ENCODE assay signal across 8 mouse cellular contexts in genomic region chr15:10485484-10486364, GRCm38 (mm10). TPM values are rescaled to one million over a fixed set of nuclear protein-coding genes. Genes with fewer than 3 reads are reported as not detected.
DNase-seq lines count a peak whose midpoint lies in the region; ATAC-seq lines count a peak whose summit lies in the region.

TSS of gene Brix1 (minus strand) at chr15:10485947.
TSS of gene Rad1 (plus strand) at chr15:10486018.

- peak within 1 kb of the TSS; percentile 91 for H3K4me2 ChIP-seq in heart, embryonic 13.5 days
- H3K4me2 ChIP-seq in liver, embryonic 12.5 days, result peak within 1 kb of the TSS; percentile 82
- peak within 1 kb of the TSS; percentile 68 for H3K4me2 ChIP-seq in stomach, embryonic 15.5 days

- no peaks in the 10 kb centered on the region for H3K4me1 ChIP-seq in brown adipose tissue, adult 24 weeks (ENCODE audit: control insufficient read depth, insufficient read depth, insufficient read length, low read length)
- H3K4me1 ChIP-seq in heart, embryonic 13.5 days, result peaks cover 25% of the 10 kb centered on the region
- H3K4me1 ChIP-seq in liver, embryonic 12.5 days, result peaks cover 25% of the 10 kb centered on the region
- H3K4me1 ChIP-seq in stomach, embryonic 15.5 days, result 0 out of 2 replicates have a peak, but pooled peaks cover 8% of the 10 kb centered on the region

- H3K9ac ChIP-seq in heart, embryonic 13.5 days, result peak within 1 kb of the TSS; percentile 92
- peak within 1 kb of the TSS; percentile 90 for H3K9ac ChIP-seq in liver, embryonic 12.5 days
- peak within 1 kb of the TSS; percentile 74 for H3K9ac ChIP-seq in stomach, embryonic 15.5 days

- peak; percentile 92 for ATAC-seq in heart, embryonic 13.5 days (ENCODE audit: extremely low read depth, insufficient number of reproducible peaks, low FRiP score, low TSS enrichment)
- ATAC-seq in liver, embryonic 12.5 days, result peak; percentile 99
- ATAC-seq in stomach, embryonic 15.5 days (ENCODE audit: insufficient read depth, low FRiP score, low read depth), result peak; percentile 99

- H3K27me3 ChIP-seq in heart, embryonic 13.5 days (replicated peaks), result no peaks in the 10 kb centered on the region
- no peaks in the 10 kb centered on the region for H3K27me3 ChIP-seq in liver, embryonic 12.5 days (replicated peaks)
- H3K27me3 ChIP-seq in stomach, embryonic 15.5 days (replicated peaks), result no peaks in the 10 kb centered on the region

- under 1% methylated on average over 58 of the region's 58 CpGs for WGBS in heart, embryonic 13.5 days
- under 1% methylated on average over 58 of the region's 58 CpGs for WGBS in liver, embryonic 12.5 days (ENCODE audit: insufficient replicate concordance)
- WGBS in stomach, embryonic 15.5 days, result under 1% methylated on average over 58 of the region's 58 CpGs

- peaks cover 43% of the 10 kb centered on the region for H3K36me3 ChIP-seq in heart, embryonic 13.5 days
- H3K36me3 ChIP-seq in liver, embryonic 12.5 days, result peaks cover 52% of the 10 kb centered on the region
- peaks cover 8% of the 10 kb centered on the region; the same call in 1 of the 2 replicates for H3K36me3 ChIP-seq in stomach, embryonic 15.5 days

- no peaks in the 10 kb centered on the region for H3K9me3 ChIP-seq in heart, embryonic 13.5 days
- no peaks in the 10 kb centered on the region for H3K9me3 ChIP-seq in liver, embryonic 12.5 days (replicated peaks)
- no peaks in the 10 kb centered on the region for H3K9me3 ChIP-seq in stomach, embryonic 15.5 days

- H3K27ac ChIP-seq in brown adipose tissue, adult 24 weeks (replicated peaks; ENCODE audit: low read depth, low read length), result peak within 1 kb of the TSS; percentile 70
- H3K27ac ChIP-seq in heart, embryonic 13.5 days (replicated peaks), result peak within 1 kb of the TSS; percentile 69
- H3K27ac ChIP-seq in liver, embryonic 12.5 days, result peak within 1 kb of the TSS; percentile 78
- peak within 1 kb of the TSS; percentile 42 for H3K27ac ChIP-seq in stomach, embryonic 15.5 days

- peak; percentile 98 for DNase-seq in CD4-positive, CD25-positive, alpha-beta regulatory T cell, adult 2 months (ENCODE audit: low read depth, low spot score)
- peak; percentile 75 for DNase-seq in fat pad, adult 2 months (ENCODE audit: extremely low read depth, low read depth, low spot score)
- DNase-seq in kidney, postnatal 10 days, result peak; percentile 96
- peak; percentile 90 to 94 for DNase-seq in natural killer cell, adult 2 months (ENCODE audit: low spot score in 2 of 2)

- H3K4me3 ChIP-seq in brown adipose tissue, adult 24 weeks (ENCODE audit: insufficient read depth, low read depth, low read length), result peak within 1 kb of the TSS; percentile 83
- H3K4me3 ChIP-seq in heart, embryonic 13.5 days, result peak within 1 kb of the TSS; percentile 92
- peak within 1 kb of the TSS; percentile 88 for H3K4me3 ChIP-seq in liver, embryonic 12.5 days
- peak within 1 kb of the TSS; percentile 87 for H3K4me3 ChIP-seq in stomach, embryonic 15.5 days (replicated peaks)

RNA-seq across cellular contexts. Expression of gene Brix1, which starts in this region (rescaled TPM):
- polyA plus RNA-seq in brown adipose tissue, adult 24 weeks (2012; ENCODE audit: insufficient read depth, insufficient read length, missing spikeins), result 26.3 and 29.3 TPM in 2 replicates
- 60.4 and 63.2 TPM in 2 replicates for polyA plus RNA-seq in heart, embryonic 13.5 days (2015; fragmentation: Nextera tagmentation; extraction: Ambion mirVana)
- polyA plus RNA-seq in liver, embryonic 12.5 days (2016; fragmentation: Nextera tagmentation; extraction: Ambion mirVana), result 111 and 112 TPM in 2 replicates
- polyA plus RNA-seq in stomach, embryonic 15.5 days (2015; fragmentation: Nextera tagmentation; extraction: Ambion mirVana), result 83.9 and 106 TPM in 2 replicates

RNA-seq across cellular contexts. Expression of gene Rad1, which starts in this region (rescaled TPM):
- 3.9 and 7.8 TPM in 2 replicates for polyA plus RNA-seq in brown adipose tissue, adult 24 weeks (2012; ENCODE audit: insufficient read depth, insufficient read length, missing spikeins)
- polyA plus RNA-seq in heart, embryonic 13.5 days (2015; fragmentation: Nextera tagmentation; extraction: Ambion mirVana), result 18.9 and 23.1 TPM in 2 replicates
- polyA plus RNA-seq in liver, embryonic 12.5 days (2016; fragmentation: Nextera tagmentation; extraction: Ambion mirVana), result 31.2 and 34.3 TPM in 2 replicates
- polyA plus RNA-seq in stomach, embryonic 15.5 days (2015; fragmentation: Nextera tagmentation; extraction: Ambion mirVana), result 32.3 and 32.7 TPM in 2 replicates

Comparison
In these comparisons a context has a peak if more than half of its experiments do, and no peak if none do; other contexts are left out.
1. Peak in every context shown above with its lines: DNase-seq, ATAC-seq, H3K4me3 ChIP-seq and H3K27ac ChIP-seq.